Mouse (Mus musculus): ENCODE data around the gene Sec31a. TPM values are rescaled to one million over a fixed set of nuclear protein-coding genes. Genes with fewer than 3 reads are reported as not detected.

Gene Sec31a
- polyA plus RNA-seq, 1 experiment from 2014 or later = 136 TPM

DNA sequence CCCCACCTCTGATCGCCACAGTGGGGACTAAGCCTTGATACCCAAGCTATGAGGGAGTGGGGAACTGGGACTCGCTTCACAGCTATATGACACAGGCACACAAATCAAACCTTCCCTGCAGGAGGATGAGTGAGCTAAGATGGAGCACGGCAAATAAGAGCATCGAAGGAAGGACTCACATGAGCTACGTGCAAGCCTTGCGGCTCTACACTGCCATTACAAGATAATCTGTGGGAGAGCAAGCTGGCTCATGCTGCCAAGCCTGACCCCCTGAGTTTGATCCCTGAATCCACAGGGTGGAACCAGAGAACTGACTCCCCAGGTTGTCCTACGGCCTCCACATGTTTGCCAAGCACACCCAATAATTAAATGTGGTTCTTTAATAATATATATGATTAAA, 79.2 kb downstream of the Sec31a start:
- 85% methylated on average over 7 of the region's 7 CpGs for WGBS
- ATAC-seq (ENCODE audit: insufficient number of reproducible peaks, low FRiP score, low TSS enrichment, low read depth) = no peak

DNA sequence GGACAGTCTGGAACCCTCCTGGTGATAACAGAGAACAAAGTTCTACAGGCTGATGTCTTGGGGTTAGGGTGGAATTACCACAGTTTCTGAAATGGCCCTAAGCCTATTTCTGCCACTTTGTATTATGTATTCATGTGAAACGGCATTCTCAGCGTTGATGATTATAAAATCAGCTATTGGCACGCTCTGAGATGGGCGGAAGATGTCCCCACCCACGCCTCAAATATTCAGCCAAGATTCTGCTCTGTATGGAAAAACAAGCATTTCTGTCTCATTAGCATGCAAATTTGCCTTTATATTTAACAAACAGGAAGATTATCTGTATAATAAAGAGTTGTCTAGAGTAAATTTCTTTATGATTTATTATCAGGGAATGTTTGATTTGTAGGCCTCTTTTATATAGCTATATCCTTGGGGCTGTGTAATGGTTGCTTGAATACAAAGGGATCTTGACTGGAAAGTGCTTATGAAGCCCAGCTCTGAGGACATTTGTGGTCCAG, 80.4 kb downstream of the Sec31a start:
- Histone ChIP-seq H3K36me3 (ENCODE audit: control insufficient read depth, insufficient read depth, low read length) (no peaks in the 10 kb centered on the region), H3K27me3 (ENCODE audit: control insufficient read depth, insufficient read depth, low read length) (no peaks in the 10 kb centered on the region), H3K4me3 (ENCODE audit: low read depth, low read length) (no peak overlapping the region), H3K9me3 (ENCODE audit: control insufficient read depth, low read length) (no peaks in the 10 kb centered on the region), H3K9ac (ENCODE audit: low read length) (no peak overlapping the region), H3K27ac (replicated peaks; ENCODE audit: low read depth, low read length) (no peak overlapping the region), H3K4me2 (ENCODE audit: low read depth, severe bottlenecking) (no peak overlapping the region), H3K4me1 (ENCODE audit: control insufficient read depth, insufficient read depth, low read length) (peaks cover 4% of the 10 kb centered on the region; the same call in 1 of the 2 replicates)
- WGBS = 91% methylated on average over 5 of the region's 5 CpGs
- DNase-seq (ENCODE audit: low spot score) (no peak), ATAC-seq (ENCODE audit: insufficient number of reproducible peaks, low FRiP score, low TSS enrichment, low read depth) (no peak)

More for the DNA sequence above, 79.2 kb downstream of the Sec31a start:
- Histone ChIP-seq H3K4me3 (ENCODE audit: low read depth, low read length) (no peak overlapping the region), H3K4me2 (ENCODE audit: low read depth, severe bottlenecking) (no peak overlapping the region), H3K9me3 (ENCODE audit: control insufficient read depth, low read length) (no peaks in the 10 kb centered on the region), H3K27me3 (ENCODE audit: control insufficient read depth, insufficient read depth, low read length) (no peaks in the 10 kb centered on the region), H3K36me3 (ENCODE audit: control insufficient read depth, insufficient read depth, low read length) (no peaks in the 10 kb centered on the region), H3K4me1 (ENCODE audit: control insufficient read depth, insufficient read depth, low read length) (peaks cover 4% of the 10 kb centered on the region; the same call in 1 of the 2 replicates), H3K27ac (replicated peaks; ENCODE audit: low read depth, low read length) (no peak overlapping the region), H3K9ac (ENCODE audit: low read length) (no peak overlapping the region)
- DNase-seq (ENCODE audit: low spot score) = no peak

- WGBS = 72% methylated on average over 6 of the region's 6 CpGs
- no peak overlapping the region for H3K4me3 ChIP-seq (ENCODE audit: low read depth, low read length)
- H3K27me3 ChIP-seq (ENCODE audit: control insufficient read depth, insufficient read depth, low read length) = no peaks in the 10 kb centered on the region
- ATAC-seq (ENCODE audit: insufficient number of reproducible peaks, low FRiP score, low TSS enrichment, low read depth) = no peak
- no peak overlapping the region for H3K27ac ChIP-seq (replicated peaks; ENCODE audit: low read depth, low read length)
- no peak overlapping the region for H3K9ac ChIP-seq (ENCODE audit: low read length)
- no peaks in the 10 kb centered on the region for H3K36me3 ChIP-seq (ENCODE audit: control insufficient read depth, insufficient read depth, low read length)
- peaks cover 4% of the 10 kb centered on the region; the same call in 1 of the 2 replicates for H3K4me1 ChIP-seq (ENCODE audit: control insufficient read depth, insufficient read depth, low read length)
- H3K4me2 ChIP-seq (ENCODE audit: low read depth, severe bottlenecking) = no peak overlapping the region
- DNase-seq (ENCODE audit: low spot score) = no peak
- no peaks in the 10 kb centered on the region for H3K9me3 ChIP-seq (ENCODE audit: control insufficient read depth, low read length)
These were observed 81.3 kb downstream of the Sec31a start for GRCm38 (mm10) chr5:100334686-100335085.

DNA sequence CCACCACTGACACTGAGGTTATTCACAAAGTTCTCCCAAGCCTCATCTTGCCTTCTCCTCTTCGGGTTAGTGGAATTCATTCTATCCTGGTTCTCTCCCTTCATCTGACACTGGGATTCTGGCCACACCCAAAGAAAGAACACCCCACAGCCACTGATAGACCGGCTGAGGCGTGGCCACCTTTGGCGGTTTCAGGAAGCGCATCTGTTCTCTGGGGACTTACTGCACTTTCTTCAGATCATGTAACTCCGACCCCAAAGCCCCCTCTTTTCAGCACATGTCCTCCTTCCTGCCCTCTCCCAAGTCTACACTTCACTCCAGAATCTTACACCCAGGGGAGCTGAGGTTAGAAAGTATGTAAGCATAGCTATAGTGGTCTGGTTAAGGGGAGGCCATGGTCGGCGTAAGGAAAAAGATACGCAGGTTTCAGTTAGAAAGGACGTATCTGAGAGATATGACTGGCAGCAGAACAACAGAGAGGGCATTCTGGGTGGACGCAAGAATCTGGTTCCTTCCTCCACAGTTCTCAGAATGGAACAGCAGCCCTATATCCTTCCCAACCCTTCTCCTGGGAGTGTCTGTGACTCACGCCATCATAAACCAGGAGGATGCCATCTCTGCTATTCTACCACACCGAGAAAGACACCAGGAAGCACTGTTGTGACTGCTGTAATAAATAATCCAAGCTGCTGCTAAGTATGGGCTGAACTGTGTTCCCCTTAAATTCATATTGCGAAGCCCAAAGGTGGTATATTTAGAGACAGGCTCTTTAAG, 82.2 kb downstream of the Sec31a start:
- ATAC-seq (ENCODE audit: insufficient number of reproducible peaks, low FRiP score, low TSS enrichment, low read depth) = no peak

GRCm38 (mm10) chr5:100332300-100333004, 83.6 kb downstream of the Sec31a start:
- 82% methylated on average over 8 of the region's 8 CpGs for WGBS

More for the DNA sequence above, 82.2 kb downstream of the Sec31a start:
- Histone ChIP-seq H3K4me1 (ENCODE audit: control insufficient read depth, insufficient read depth, low read length) (peaks cover 4% of the 10 kb centered on the region; the same call in 1 of the 2 replicates), H3K9me3 (ENCODE audit: control insufficient read depth, low read length) (no peaks in the 10 kb centered on the region), H3K4me3 (ENCODE audit: low read depth, low read length) (no peak overlapping the region), H3K9ac (ENCODE audit: low read length) (no peak overlapping the region), H3K36me3 (ENCODE audit: control insufficient read depth, insufficient read depth, low read length) (no peaks in the 10 kb centered on the region), H3K4me2 (ENCODE audit: low read depth, severe bottlenecking) (no peak overlapping the region), H3K27ac (replicated peaks; ENCODE audit: low read depth, low read length) (no peak overlapping the region), H3K27me3 (ENCODE audit: control insufficient read depth, insufficient read depth, low read length) (no peaks in the 10 kb centered on the region)
- WGBS = 62% methylated on average over 14 of the region's 14 CpGs
- DNase-seq (ENCODE audit: low spot score) = no peak

GRCm38 (mm10) chr5:100331636-100332035, 84.4 kb downstream of the Sec31a start:
- WGBS = 87% methylated on average over 8 of the region's 8 CpGs

More at GRCm38 (mm10) chr5:100332300-100333004, 83.6 kb downstream of the Sec31a start:
- no peaks in the 10 kb centered on the region for H3K36me3 ChIP-seq (ENCODE audit: control insufficient read depth, insufficient read depth, low read length)
- ATAC-seq (ENCODE audit: insufficient number of reproducible peaks, low FRiP score, low TSS enrichment, low read depth) (no peak), DNase-seq (ENCODE audit: low spot score) (no peak)
- no peaks in the 10 kb centered on the region for H3K27me3 ChIP-seq (ENCODE audit: control insufficient read depth, insufficient read depth, low read length)
- no peak overlapping the region for H3K4me2 ChIP-seq (ENCODE audit: low read depth, severe bottlenecking)
- no peak overlapping the region for H3K27ac ChIP-seq (replicated peaks; ENCODE audit: low read depth, low read length)
- no peak overlapping the region for H3K4me3 ChIP-seq (ENCODE audit: low read depth, low read length)
- H3K9ac ChIP-seq (ENCODE audit: low read length) = no peak overlapping the region
- no peaks in the 10 kb centered on the region for H3K9me3 ChIP-seq (ENCODE audit: control insufficient read depth, low read length)
- peaks cover 4% of the 10 kb centered on the region; the same call in 1 of the 2 replicates for H3K4me1 ChIP-seq (ENCODE audit: control insufficient read depth, insufficient read depth, low read length)

GRCm38 (mm10) chr5:100322081-100322480, 94.0 kb downstream of the Sec31a start:
- no peaks in the 10 kb centered on the region for H3K9me3 ChIP-seq (ENCODE audit: control insufficient read depth, low read length)
- H3K4me1 ChIP-seq (ENCODE audit: control insufficient read depth, insufficient read depth, low read length) = no peaks in the 10 kb centered on the region
- H3K27ac ChIP-seq (replicated peaks; ENCODE audit: low read depth, low read length) = no peak overlapping the region
- ATAC-seq (ENCODE audit: insufficient number of reproducible peaks, low FRiP score, low TSS enrichment, low read depth) (peak; percentile 60; the same call in 1 of the 2 replicates), DNase-seq (ENCODE audit: low spot score) (peak; percentile 92)
- no peak overlapping the region for H3K4me3 ChIP-seq (ENCODE audit: low read depth, low read length)
- no peaks in the 10 kb centered on the region for H3K27me3 ChIP-seq (ENCODE audit: control insufficient read depth, insufficient read depth, low read length)
- H3K9ac ChIP-seq (ENCODE audit: low read length) = no peak overlapping the region
- 1% methylated on average over 11 of the region's 11 CpGs for WGBS
- no peaks in the 10 kb centered on the region for H3K36me3 ChIP-seq (ENCODE audit: control insufficient read depth, insufficient read depth, low read length)
- H3K4me2 ChIP-seq (ENCODE audit: low read depth, severe bottlenecking) = no peak overlapping the region

More at GRCm38 (mm10) chr5:100331636-100332035, 84.4 kb downstream of the Sec31a start:
- no peaks in the 10 kb centered on the region for H3K9me3 ChIP-seq (ENCODE audit: control insufficient read depth, low read length)
- no peak overlapping the region for H3K4me2 ChIP-seq (ENCODE audit: low read depth, severe bottlenecking)
- peaks cover 4% of the 10 kb centered on the region; the same call in 1 of the 2 replicates for H3K4me1 ChIP-seq (ENCODE audit: control insufficient read depth, insufficient read depth, low read length)
- ATAC-seq (ENCODE audit: insufficient number of reproducible peaks, low FRiP score, low TSS enrichment, low read depth) (no peak), DNase-seq (ENCODE audit: low spot score) (no peak)
- no peak overlapping the region for H3K9ac ChIP-seq (ENCODE audit: low read length)
- H3K27me3 ChIP-seq (ENCODE audit: control insufficient read depth, insufficient read depth, low read length) = no peaks in the 10 kb centered on the region
- H3K4me3 ChIP-seq (ENCODE audit: low read depth, low read length) = no peak overlapping the region
- no peaks in the 10 kb centered on the region for H3K36me3 ChIP-seq (ENCODE audit: control insufficient read depth, insufficient read depth, low read length)
- no peak overlapping the region for H3K27ac ChIP-seq (replicated peaks; ENCODE audit: low read depth, low read length)

GRCm38 (mm10) chr5:100317842-100318241, 98.2 kb downstream of the Sec31a start:
- Histone ChIP-seq H3K4me3 (ENCODE audit: low read depth, low read length) (no peak overlapping the region), H3K9me3 (ENCODE audit: control insufficient read depth, low read length) (no peaks in the 10 kb centered on the region), H3K4me2 (ENCODE audit: low read depth, severe bottlenecking) (no peak overlapping the region), H3K4me1 (ENCODE audit: control insufficient read depth, insufficient read depth, low read length) (no peaks in the 10 kb centered on the region), H3K27ac (replicated peaks; ENCODE audit: low read depth, low read length) (no peak overlapping the region), H3K36me3 (ENCODE audit: control insufficient read depth, insufficient read depth, low read length) (no peaks in the 10 kb centered on the region), H3K9ac (ENCODE audit: low read length) (no peak overlapping the region), H3K27me3 (ENCODE audit: control insufficient read depth, insufficient read depth, low read length) (no peaks in the 10 kb centered on the region)
- DNase-seq (ENCODE audit: low spot score) (no peak), ATAC-seq (ENCODE audit: insufficient number of reproducible peaks, low FRiP score, low TSS enrichment, low read depth) (no peak)
- WGBS = 73% methylated on average over 7 of the region's 7 CpGs

All from limb, embryonic 11.5 days (tissue).